Mouse (Mus musculus) lung, embryonic 15.5 days (tissue): ENCODE results near the gene Tmed4. TPM values are rescaled to one million over a fixed set of nuclear protein-coding genes. Genes with fewer than 3 reads are reported as not detected.
A peak's percentile ranks its signal among the peaks of the same experiment; 100 is the strongest.

ENCODE experiments used
- ATAC-seq: fragments of 200-750 bp; cut with Nextera tagmentation; 2 replicates; pipeline ENCODE4 v1.8.0; 2017; ENCODE audit warnings: moderate number of reproducible peaks, borderline replicate concordance; ENCODE audit not compliant: low FRiP score, low TSS enrichment; ENCODE audit errors: extremely low read depth
- H3K27ac ChIP-seq: fragments of 300-500 bp; sonication (generic); 2 replicates; pipeline ENCODE4 v1.5.1; 2015; ENCODE audit warnings: moderate library complexity, mild to moderate bottlenecking, inconsistent platforms
- H3K27me3 ChIP-seq: fragments of 300-500 bp; sonication (generic); 2 replicates; pipeline ENCODE4 v1.6.1; 2015; ENCODE audit warnings: inconsistent platforms
- H3K36me3 ChIP-seq: fragments of 300-500 bp; sonication (generic); 2 replicates; pipeline ENCODE4 v1.6.1; 2015; ENCODE audit warnings: inconsistent platforms
- H3K4me1 ChIP-seq: fragments of 300-500 bp; sonication (generic); 2 replicates; pipeline ENCODE4 v1.6.1; 2015; ENCODE audit warnings: inconsistent platforms
- H3K4me2 ChIP-seq: fragments of 300-500 bp; sonication (generic); 2 replicates; pipeline ENCODE4 v1.6.1; 2015; ENCODE audit warnings: inconsistent platforms, mild to moderate bottlenecking, moderate library complexity
- H3K4me3 ChIP-seq: fragments of 300-500 bp; sonication (generic); 2 replicates; pipeline ENCODE4 v1.5.1; 2015; ENCODE audit warnings: mild to moderate bottlenecking, inconsistent platforms
- H3K9ac ChIP-seq: fragments of 300-500 bp; sonication (generic); 2 replicates; pipeline ENCODE4 v1.6.1; 2015; ENCODE audit warnings: inconsistent platforms
- H3K9me3 ChIP-seq: fragments of 300-500 bp; sonication (generic); 2 replicates; pipeline ENCODE4 v1.6.1; 2016; ENCODE audit warnings: inconsistent platforms
- WGBS: fragments of 180-500 bp; shearing (Covaris S2); methylation state at CpG from one replicate; pipeline ENCODE4 v1.1.7; 2015; 5-methylcytosine and 5-hydroxymethylcytosine counted together
- polyA plus RNA-seq: library from polyadenylated mRNA; unstranded; fragments of >200 nt; fragmentation: Nextera tagmentation; extraction: Ambion mirVana; gene quantifications from 2 replicates; pipeline ENCODE4 v1.2.1, GENCODE M21; 2015

Tmed4 gene
- polyA plus RNA-seq, result 95.9 and 96.7 TPM in 2 replicates

DNA sequence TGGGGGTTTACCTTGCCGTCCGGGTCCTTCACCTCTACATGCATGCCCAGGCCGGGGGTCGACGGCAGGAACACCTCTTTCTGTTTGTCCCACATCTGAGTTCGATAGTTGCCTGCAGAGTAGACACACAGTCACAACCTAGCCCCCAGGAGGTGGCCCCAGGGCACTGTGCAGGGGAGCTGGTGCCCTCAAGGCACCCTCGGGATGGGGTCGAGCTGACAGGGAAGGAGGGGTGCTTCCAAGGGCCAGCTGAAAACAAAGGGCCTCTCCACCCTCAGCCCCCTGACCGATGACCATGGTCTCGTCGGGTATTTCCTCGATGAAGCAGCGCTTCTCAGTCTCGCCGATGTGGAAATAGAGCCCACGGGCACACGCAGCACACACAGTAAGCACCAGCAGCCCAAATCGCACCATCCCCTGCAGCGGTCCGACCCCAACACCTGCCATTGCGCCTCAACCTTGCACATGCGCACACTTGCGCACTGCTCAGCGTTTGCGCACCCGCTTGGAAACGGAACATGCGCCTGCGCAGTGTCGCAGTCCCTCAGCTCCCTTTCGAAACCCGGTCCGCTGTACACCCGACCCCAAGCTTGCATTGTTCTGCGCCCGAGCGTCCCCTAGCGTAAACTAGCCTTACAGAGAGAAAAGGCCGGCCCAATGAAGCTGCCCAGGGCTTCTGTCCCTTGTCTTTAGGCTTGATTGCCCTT is at the start of gene Tmed4:
TSS of gene Tmed4 (minus strand) at position 484 of the 707 bp plus-strand sequence.
- H3K4me3 ChIP-seq, result peak within 1 kb of the TSS; percentile 83
- H3K27ac ChIP-seq, result peak within 1 kb of the TSS; percentile 45; the same call in 1 of the 2 replicates
- peak within 1 kb of the TSS; percentile 82 for H3K9ac ChIP-seq
- peaks cover 13% of the 10 kb centered on the region for H3K4me1 ChIP-seq
- no peaks in the 10 kb centered on the region for H3K9me3 ChIP-seq
- H3K36me3 ChIP-seq, result peaks cover 19% of the 10 kb centered on the region
- WGBS, result under 1% methylated on average over 39 of the region's 39 CpGs
- H3K27me3 ChIP-seq, result no peaks in the 10 kb centered on the region
- ATAC-seq, result peak; percentile 97
- H3K4me2 ChIP-seq, result peak within 1 kb of the TSS; percentile 86

DNA sequence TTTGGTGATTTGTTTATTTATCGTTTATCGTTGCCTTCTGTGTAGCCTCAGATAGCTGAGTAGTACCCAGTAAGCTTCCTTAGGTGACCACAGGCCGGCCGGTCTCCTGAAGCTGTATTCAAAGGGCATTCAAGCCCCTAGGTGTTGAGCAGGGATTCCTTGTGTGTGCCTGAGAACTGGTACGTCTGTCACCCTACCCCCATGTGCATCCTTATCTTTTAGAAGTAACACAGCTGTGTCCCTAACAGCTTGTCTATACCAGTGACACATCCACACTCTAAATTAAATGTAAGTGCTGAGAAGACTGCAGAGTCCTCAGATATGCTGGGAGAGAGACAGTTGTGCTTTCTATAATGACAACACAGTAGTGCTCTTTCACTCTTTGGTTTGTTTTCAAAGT is 48.7 kb upstream of the Tmed4 start:
- H3K4me2 ChIP-seq, result no peak overlapping the region
- no peak overlapping the region for H3K9ac ChIP-seq
- no peaks in the 10 kb centered on the region for H3K4me1 ChIP-seq
- H3K27me3 ChIP-seq, result no peaks in the 10 kb centered on the region
- H3K36me3 ChIP-seq, result peaks cover 15% of the 10 kb centered on the region; the same call in 1 of the 2 replicates
- H3K27ac ChIP-seq, result no peak overlapping the region
- H3K4me3 ChIP-seq, result no peak overlapping the region
- ATAC-seq, result no peak
- no peaks in the 10 kb centered on the region for H3K9me3 ChIP-seq
- WGBS, result 69% methylated on average over 5 of the region's 5 CpGs

DNA sequence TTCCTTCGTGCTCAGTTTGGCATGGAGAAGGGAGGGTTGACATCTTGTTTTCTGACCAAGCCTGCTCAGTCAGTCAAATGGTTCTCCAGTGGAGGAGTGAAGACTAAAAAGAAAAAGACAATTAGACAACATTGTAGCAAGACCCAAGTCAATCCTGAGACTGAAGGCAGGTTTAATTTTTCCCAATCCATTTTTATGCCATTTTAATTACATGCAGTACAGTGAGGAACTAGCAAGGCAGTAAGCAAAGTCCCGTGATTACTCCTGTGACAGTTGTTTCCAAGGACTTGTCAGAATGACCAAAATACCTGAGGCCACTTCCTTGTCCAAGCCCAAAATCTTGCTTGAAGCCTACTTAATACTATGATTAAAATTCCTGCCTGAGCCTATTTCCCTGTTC is 47.4 kb upstream of the Tmed4 start:
- ATAC-seq, result no peak
- no peaks in the 10 kb centered on the region for H3K9me3 ChIP-seq
- H3K27me3 ChIP-seq, result no peaks in the 10 kb centered on the region
- H3K36me3 ChIP-seq, result peaks cover 26% of the 10 kb centered on the region
- no peak overlapping the region for H3K4me2 ChIP-seq
- no peak overlapping the region for H3K27ac ChIP-seq
- no peak overlapping the region for H3K9ac ChIP-seq
- H3K4me3 ChIP-seq, result no peak overlapping the region
- 83% methylated on average over 2 of the region's 2 CpGs for WGBS
- no peaks in the 10 kb centered on the region for H3K4me1 ChIP-seq

DNA sequence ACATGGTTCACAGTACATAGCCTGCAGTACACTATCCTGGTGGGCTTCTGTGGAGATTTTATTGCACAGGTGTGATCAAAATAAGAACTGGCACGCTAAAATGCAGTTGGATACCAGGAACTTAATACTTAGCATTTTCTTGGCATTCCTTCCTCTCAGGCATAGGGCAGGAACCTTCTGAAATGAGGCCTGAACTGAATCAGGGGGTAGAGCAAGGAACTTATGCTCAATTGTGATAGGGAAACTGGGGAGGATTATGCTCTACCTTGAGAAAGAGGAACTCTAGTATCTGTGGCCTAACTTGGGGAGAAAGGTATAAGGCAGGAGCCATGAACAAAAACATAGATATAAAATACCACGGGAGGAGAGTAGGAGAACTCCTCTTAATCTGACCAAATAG is 44.7 kb upstream of the Tmed4 start:
- Histone ChIP-seq H3K4me1 (no peaks in the 10 kb centered on the region), H3K27ac (no peak overlapping the region), H3K4me2 (no peak overlapping the region), H3K4me3 (no peak overlapping the region), H3K9ac (no peak overlapping the region), H3K27me3 (no peaks in the 10 kb centered on the region), H3K36me3 (peaks cover 48% of the 10 kb centered on the region), H3K9me3 (no peaks in the 10 kb centered on the region)
- ATAC-seq, result no peak
- 86% methylated on average over 2 of the region's 2 CpGs for WGBS

DNA sequence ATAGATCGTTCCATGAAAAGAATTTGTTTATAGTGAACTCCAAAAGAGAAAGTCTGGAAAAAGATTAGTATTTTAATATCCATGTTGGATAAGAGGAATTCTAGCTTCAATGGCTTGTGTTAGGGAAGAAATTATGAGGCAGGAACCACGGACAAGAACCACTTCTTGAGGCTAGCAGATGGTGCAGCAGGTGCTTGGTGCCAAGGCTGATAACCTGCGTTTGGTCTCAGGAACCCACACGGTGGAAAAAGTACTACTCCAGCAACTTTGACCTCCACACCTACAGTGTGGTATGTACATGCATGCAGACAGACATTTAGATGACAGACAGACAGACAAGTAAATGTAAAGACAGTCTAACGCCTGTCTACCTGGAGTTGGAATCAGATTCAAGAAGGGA is 43.9 kb upstream of the Tmed4 start:
- no peaks in the 10 kb centered on the region for H3K4me1 ChIP-seq
- no peaks in the 10 kb centered on the region for H3K9me3 ChIP-seq
- peaks cover 52% of the 10 kb centered on the region for H3K36me3 ChIP-seq
- H3K27ac ChIP-seq, result no peak overlapping the region
- no peak overlapping the region for H3K4me3 ChIP-seq
- no peak for ATAC-seq
- H3K9ac ChIP-seq, result no peak overlapping the region
- 89% methylated on average over 5 of the region's 5 CpGs for WGBS
- no peak overlapping the region for H3K4me2 ChIP-seq
- H3K27me3 ChIP-seq, result no peaks in the 10 kb centered on the region

DNA sequence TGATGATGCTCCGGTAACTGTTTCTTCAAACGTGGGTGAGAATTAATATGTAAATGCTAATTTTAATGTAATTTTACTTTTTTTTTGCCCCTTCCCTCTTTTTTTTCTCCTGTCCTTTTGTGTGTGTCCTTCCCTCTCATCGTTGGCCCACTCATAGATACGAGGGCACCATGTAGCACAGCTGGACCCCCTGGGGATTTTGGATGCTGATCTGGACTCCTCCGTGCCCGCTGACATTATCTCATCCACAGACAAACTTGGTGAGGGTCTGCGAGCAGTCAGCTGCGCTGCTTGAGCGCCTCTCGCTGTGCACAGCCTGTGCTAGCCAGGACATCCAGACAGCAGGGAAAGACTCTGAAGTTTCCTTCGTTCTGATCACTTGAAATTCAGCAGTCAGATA is 42.2 kb upstream of the Tmed4 start:
- Histone ChIP-seq H3K4me1 (no peaks in the 10 kb centered on the region), H3K9me3 (no peaks in the 10 kb centered on the region), H3K4me2 (no peak overlapping the region), H3K36me3 (peaks cover 53% of the 10 kb centered on the region), H3K27ac (no peak overlapping the region), H3K4me3 (no peak overlapping the region), H3K9ac (no peak overlapping the region), H3K27me3 (no peaks in the 10 kb centered on the region)
- ATAC-seq, result no peak
- 92% methylated on average over 11 of the region's 11 CpGs for WGBS

DNA sequence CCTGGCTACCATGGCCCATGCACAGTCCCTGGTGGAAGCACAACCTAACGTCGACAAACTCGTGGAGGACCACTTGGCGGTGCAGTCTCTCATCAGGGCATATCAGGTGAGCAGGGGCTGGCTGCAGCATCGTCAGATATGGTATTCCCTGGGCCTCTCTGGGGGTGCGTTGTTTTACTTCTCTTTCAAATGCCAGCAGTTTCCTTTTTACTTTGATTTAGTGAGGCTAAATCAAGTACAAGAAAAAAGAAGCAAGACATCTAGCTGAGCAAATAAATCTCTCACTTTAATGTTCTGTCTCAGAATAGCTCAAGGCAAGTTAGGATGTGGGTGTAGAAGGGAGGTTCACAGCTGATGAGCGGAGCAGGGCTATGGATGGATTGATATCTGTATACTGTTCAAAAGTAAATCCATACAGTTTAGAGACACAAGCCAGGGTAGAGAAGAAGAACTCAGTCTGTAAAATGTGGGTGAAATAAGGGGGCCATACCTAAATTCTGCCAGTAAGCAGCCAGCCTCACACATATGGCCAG is 39.3 kb upstream of the Tmed4 start:
- WGBS, result 90% methylated on average over 7 of the region's 7 CpGs
- Histone ChIP-seq H3K27ac (no peak overlapping the region), H3K4me1 (no peaks in the 10 kb centered on the region), H3K27me3 (no peaks in the 10 kb centered on the region), H3K36me3 (peaks cover 50% of the 10 kb centered on the region), H3K9ac (no peak overlapping the region), H3K4me2 (no peak overlapping the region), H3K9me3 (no peaks in the 10 kb centered on the region), H3K4me3 (no peak overlapping the region)
- ATAC-seq, result no peak

DNA sequence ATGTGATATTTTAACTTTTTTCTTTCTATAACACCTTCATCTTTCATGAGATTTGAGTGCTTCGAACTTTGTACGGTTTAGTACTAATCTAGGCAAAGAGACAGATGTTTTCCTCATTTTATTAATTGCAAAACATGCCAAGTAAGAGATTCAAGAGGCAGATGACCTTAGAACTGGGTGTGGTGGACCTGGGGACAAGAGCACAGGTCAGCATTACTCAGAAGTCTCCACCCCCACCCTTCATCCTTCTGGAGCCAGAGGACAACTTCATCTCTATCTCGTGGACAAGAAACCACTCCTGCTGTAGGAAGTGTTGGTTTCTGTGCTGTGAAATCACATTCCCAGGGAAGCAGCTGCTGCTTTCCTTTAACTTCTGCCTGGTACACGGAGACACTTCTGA is 33.5 kb upstream of the Tmed4 start:
- H3K4me2 ChIP-seq, result no peak overlapping the region
- no peaks in the 10 kb centered on the region for H3K27me3 ChIP-seq
- ATAC-seq, result no peak
- H3K4me3 ChIP-seq, result no peak overlapping the region
- H3K4me1 ChIP-seq, result no peaks in the 10 kb centered on the region
- no peak overlapping the region for H3K9ac ChIP-seq
- H3K27ac ChIP-seq, result no peak overlapping the region
- no peaks in the 10 kb centered on the region for H3K9me3 ChIP-seq
- H3K36me3 ChIP-seq, result peaks cover 34% of the 10 kb centered on the region
- 91% methylated on average over 4 of the region's 4 CpGs for WGBS

DNA sequence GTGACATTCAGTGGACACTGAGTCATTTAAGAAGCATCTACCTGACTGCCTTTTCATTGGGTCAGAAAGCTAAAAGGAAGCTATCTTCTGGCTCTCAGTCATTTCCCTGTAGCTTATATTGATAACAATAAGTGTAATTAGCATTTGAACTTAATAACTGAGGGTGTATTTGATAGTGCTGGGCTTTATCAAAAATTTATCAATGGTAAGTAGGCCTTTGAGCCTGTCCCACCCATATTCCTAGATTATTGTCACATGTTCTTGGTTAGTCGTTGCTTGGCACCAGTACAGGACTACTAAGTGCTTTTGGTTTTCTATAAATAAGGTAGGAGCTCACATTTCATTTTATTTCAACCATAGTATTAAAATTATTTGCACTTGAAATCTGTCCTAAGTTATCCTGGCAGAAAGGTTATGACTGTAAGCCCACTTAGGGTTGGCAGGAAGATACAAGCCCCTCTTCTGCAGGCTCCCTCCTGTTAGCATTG is 31.3 kb upstream of the Tmed4 start:
- 77% methylated on average over 1 of the region's 1 CpGs for WGBS
- no peak for ATAC-seq
- Histone ChIP-seq H3K9ac (no peak overlapping the region), H3K4me1 (no peaks in the 10 kb centered on the region), H3K36me3 (peaks cover 35% of the 10 kb centered on the region), H3K27ac (no peak overlapping the region), H3K4me3 (no peak overlapping the region), H3K27me3 (no peaks in the 10 kb centered on the region), H3K9me3 (no peaks in the 10 kb centered on the region), H3K4me2 (no peak overlapping the region)

DNA sequence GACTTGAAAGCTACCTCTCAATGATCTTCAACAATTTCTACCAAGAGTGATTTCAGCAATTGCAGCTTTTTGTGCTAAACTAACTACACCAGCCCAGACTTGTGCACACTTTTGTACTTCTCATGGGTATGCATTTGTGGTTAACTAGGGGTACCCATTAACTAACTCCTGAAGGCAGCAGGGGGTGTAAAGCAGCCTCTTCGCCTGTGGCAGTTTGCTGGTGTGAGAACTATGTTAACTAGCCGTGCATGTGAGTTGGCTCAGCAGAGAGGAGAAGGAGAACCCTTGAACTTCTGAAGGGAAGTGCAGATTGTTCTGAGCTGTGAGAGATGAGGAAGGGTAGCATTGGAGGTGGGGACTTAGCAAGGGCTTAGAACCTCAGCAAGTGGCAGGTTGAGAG is 28.1 kb upstream of the Tmed4 start:
- Histone ChIP-seq H3K27ac (no peak overlapping the region), H3K4me3 (no peak overlapping the region), H3K9me3 (no peaks in the 10 kb centered on the region), H3K4me2 (no peak overlapping the region), H3K4me1 (no peaks in the 10 kb centered on the region), H3K36me3 (peaks cover 49% of the 10 kb centered on the region), H3K9ac (no peak overlapping the region), H3K27me3 (no peaks in the 10 kb centered on the region)
- ATAC-seq, result no peak
- WGBS, result 96% methylated on average over 2 of the region's 2 CpGs

DNA sequence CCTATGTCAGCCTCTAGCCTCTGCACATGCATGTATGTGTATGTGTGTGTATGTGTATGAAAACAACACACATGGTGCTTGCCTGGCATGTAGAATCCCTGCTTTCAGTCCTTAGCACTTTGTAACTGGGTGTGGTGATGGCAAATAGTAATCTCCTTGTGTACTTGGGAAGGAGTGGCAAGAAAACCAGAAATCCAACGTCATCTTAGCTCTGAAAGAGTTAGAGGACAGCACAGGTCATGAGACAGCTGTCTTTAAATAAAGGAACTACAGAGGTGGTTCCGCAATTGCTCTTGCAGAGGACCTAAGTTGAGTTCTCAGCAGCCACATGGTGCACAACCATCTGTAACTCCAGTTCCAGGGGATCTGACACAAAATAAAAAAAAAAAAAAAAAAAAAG is 24.8 kb upstream of the Tmed4 start:
- no peak overlapping the region for H3K4me3 ChIP-seq
- WGBS, result 80% methylated on average over 2 of the region's 2 CpGs
- no peak overlapping the region for H3K4me2 ChIP-seq
- H3K4me1 ChIP-seq, result no peaks in the 10 kb centered on the region
- ATAC-seq, result no peak
- no peaks in the 10 kb centered on the region for H3K27me3 ChIP-seq
- H3K36me3 ChIP-seq, result peaks cover 45% of the 10 kb centered on the region
- H3K27ac ChIP-seq, result no peak overlapping the region
- H3K9ac ChIP-seq, result no peak overlapping the region
- no peaks in the 10 kb centered on the region for H3K9me3 ChIP-seq

DNA sequence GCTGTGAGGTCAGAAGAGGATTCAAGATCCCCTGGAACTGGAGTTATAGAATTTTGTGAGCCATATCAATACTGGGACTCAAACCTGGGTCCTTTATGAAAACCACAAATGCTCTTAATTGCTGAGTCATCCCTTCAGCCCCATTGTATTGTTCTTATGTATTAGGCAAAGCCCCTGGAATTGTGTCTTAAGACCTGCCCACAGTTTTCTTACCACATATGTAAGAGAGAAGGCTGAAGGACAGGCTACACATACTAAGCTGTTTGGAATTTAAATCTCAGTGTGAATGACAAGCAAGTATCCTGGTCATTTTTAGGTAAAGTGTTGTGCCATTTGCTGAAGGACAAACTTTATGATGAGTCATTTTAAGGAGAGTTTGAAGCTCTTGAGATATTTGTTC is 21.4 kb upstream of the Tmed4 start:
- no peak overlapping the region for H3K4me3 ChIP-seq
- no peak overlapping the region for H3K4me2 ChIP-seq
- ATAC-seq, result no peak
- H3K36me3 ChIP-seq, result peaks cover 33% of the 10 kb centered on the region
- no peak overlapping the region for H3K9ac ChIP-seq
- H3K27ac ChIP-seq, result no peak overlapping the region
- H3K4me1 ChIP-seq, result peaks cover 7% of the 10 kb centered on the region
- H3K27me3 ChIP-seq, result no peaks in the 10 kb centered on the region
- no peaks in the 10 kb centered on the region for H3K9me3 ChIP-seq
